Mouse (Mus musculus) forebrain, embryonic 13.5 days (tissue): ENCODE data around the gene Nfkbil1. TPM values are rescaled to one million over a fixed set of nuclear protein-coding genes. Genes with fewer than 3 reads are reported as not detected.

ENCODE experiments used
- ATAC-seq: fragments of 200-750 bp; cut with Nextera tagmentation; 2 replicates; pipeline ENCODE4 v1.8.0; 2017
- H3K27ac ChIP-seq: fragments of 300-500 bp; sonication (generic); 2 replicates; pipeline ENCODE4 v1.5.1; 2015; ENCODE audit warnings: inconsistent platforms, mild to moderate bottlenecking, moderate library complexity
- H3K27me3 ChIP-seq: fragments of 300-500 bp; sonication (generic); 2 replicates; pipeline ENCODE4 v1.6.1; 2015; ENCODE audit warnings: mild to moderate bottlenecking, inconsistent platforms
- H3K36me3 ChIP-seq: fragments of 300-500 bp; sonication (generic); 2 replicates; pipeline ENCODE4 v1.6.1; 2015; ENCODE audit warnings: mild to moderate bottlenecking, inconsistent platforms; ENCODE audit not compliant: poor library complexity, severe bottlenecking
- H3K4me1 ChIP-seq: fragments of 300-500 bp; sonication (generic); 2 replicates; pipeline ENCODE4 v1.6.1; 2015; ENCODE audit warnings: inconsistent platforms
- H3K4me2 ChIP-seq: fragments of 300-500 bp; sonication (generic); 2 replicates; pipeline ENCODE4 v1.6.1; 2015; ENCODE audit warnings: inconsistent platforms, mild to moderate bottlenecking, moderate library complexity
- H3K4me3 ChIP-seq: fragments of 300-500 bp; sonication (generic); 2 replicates; pipeline ENCODE4 v1.5.1; 2015; ENCODE audit warnings: mild to moderate bottlenecking, inconsistent platforms
- H3K9ac ChIP-seq: fragments of 300-500 bp; sonication (generic); 2 replicates; pipeline ENCODE4 v1.6.1; 2015; ENCODE audit warnings: mild to moderate bottlenecking, inconsistent platforms
- H3K9me3 ChIP-seq: fragments of 300-500 bp; sonication (generic); replicated peaks from 2 replicates; pipeline ENCODE4 v1.6.1; 2016; ENCODE audit warnings: inconsistent platforms
- WGBS: fragments of 180-500 bp; shearing (Covaris S2); methylation state at CpG from one replicate; pipeline ENCODE4 v1.1.7; 2015; 5-methylcytosine and 5-hydroxymethylcytosine counted together
- polyA plus RNA-seq: library from polyadenylated mRNA; unstranded; fragments of >200 nt; fragmentation: Nextera tagmentation; extraction: Ambion mirVana; gene quantifications from 2 replicates; pipeline ENCODE4 v1.2.1, GENCODE M21; 2015

The Nfkbil1 gene
- polyA plus RNA-seq, 1 experiment from 2014 or later: 11.2 TPM

DNA sequence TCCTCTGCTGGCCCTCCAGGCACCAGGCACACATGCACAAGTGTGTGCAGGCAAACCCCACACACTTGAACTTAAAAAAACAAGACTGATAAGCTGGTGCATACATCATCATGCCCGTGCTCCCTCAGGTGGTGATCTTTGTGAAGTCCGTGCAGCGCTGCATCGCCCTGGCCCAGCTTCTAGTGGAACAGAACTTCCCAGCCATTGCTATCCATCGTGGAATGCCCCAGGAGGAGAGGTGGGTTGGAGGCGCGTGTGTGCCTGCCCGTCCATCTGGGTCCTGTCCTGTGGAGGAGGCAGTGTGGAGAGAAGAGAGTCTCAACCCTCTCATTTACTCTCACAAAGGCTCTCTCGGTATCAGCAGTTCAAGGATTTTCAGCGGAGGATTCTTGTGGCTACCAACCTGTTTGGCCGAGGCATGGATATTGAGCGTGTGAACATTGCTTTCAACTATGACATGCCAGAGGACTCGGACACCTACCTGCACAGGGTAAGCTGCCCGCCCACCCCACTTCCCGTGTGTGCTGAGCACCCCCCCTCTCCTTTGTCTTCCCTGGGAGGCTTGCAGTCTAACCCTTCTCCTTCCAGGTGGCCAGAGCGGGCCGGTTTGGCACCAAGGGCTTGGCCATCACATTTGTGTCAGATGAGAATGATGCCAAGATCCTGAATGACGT is 17.2 kb upstream of the Nfkbil1 start:
- H3K9me3 ChIP-seq: no peaks in the 10 kb centered on the region
- no peak overlapping the region for H3K27ac ChIP-seq
- H3K27me3 ChIP-seq: no peaks in the 10 kb centered on the region
- H3K9ac ChIP-seq: no peak overlapping the region
- no peak for ATAC-seq
- peaks cover 3% of the 10 kb centered on the region; the same call in 1 of the 2 replicates for H3K4me1 ChIP-seq
- H3K4me3 ChIP-seq: no peak overlapping the region
- peaks cover 70% of the 10 kb centered on the region for H3K36me3 ChIP-seq
- no peak overlapping the region for H3K4me2 ChIP-seq
- 85% methylated on average over 18 of the region's 18 CpGs for WGBS

GRCm38 (mm10) chr17:35251981-35252380 is 16.4 kb upstream of the Nfkbil1 start:
- H3K4me1 ChIP-seq: peaks cover 10% of the 10 kb centered on the region; the same call in 1 of the 2 replicates
- H3K9ac ChIP-seq: no peak overlapping the region
- no peak overlapping the region for H3K4me2 ChIP-seq
- H3K36me3 ChIP-seq: peaks cover 77% of the 10 kb centered on the region
- 83% methylated on average over 5 of the region's 5 CpGs for WGBS
- no peak for ATAC-seq
- no peaks in the 10 kb centered on the region for H3K9me3 ChIP-seq
- H3K27ac ChIP-seq: no peak overlapping the region
- no peak overlapping the region for H3K4me3 ChIP-seq
- no peaks in the 10 kb centered on the region for H3K27me3 ChIP-seq

DNA sequence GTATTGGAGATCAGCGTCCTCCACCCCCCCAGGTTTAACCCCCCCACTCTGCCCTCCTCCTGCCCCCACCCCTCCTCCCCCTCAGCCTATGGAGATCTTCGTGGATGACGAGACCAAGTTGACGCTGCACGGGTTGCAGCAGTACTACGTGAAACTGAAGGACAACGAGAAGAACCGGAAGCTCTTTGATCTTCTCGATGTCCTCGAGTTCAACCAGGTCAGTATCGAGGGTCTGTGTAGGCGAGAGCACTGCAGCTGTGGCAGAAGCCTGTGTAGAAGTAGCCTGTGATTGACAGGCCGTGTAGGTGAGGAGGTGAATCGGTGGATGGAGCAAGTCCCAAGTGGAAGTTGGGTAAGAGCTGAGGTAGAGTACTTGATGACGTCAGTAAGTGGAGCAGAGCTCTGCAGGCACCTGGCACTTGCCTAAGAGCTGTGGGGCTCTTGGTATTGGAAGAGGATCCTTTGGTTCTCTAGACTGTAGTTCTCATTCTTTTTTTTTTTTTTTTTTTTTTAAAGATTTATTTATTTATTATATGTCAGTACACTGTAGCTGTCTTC is 15.6 kb upstream of the Nfkbil1 start:
- WGBS: 87% methylated on average over 15 of the region's 15 CpGs
- H3K4me2 ChIP-seq: no peak overlapping the region

GRCm38 (mm10) chr17:35250348-35251120 is 14.9 kb upstream of the Nfkbil1 start:
- no peaks in the 10 kb centered on the region for H3K27me3 ChIP-seq
- no peak overlapping the region for H3K4me3 ChIP-seq
- H3K9me3 ChIP-seq: no peaks in the 10 kb centered on the region
- 94% methylated on average over 3 of the region's 3 CpGs for WGBS
- no peak overlapping the region for H3K9ac ChIP-seq
- no peak overlapping the region for H3K4me2 ChIP-seq
- H3K27ac ChIP-seq: no peak overlapping the region
- no peak for ATAC-seq
- peaks cover 25% of the 10 kb centered on the region for H3K4me1 ChIP-seq
- peaks cover 92% of the 10 kb centered on the region for H3K36me3 ChIP-seq

More for the DNA sequence above, 15.6 kb upstream of the Nfkbil1 start:
- H3K36me3 ChIP-seq: peaks cover 85% of the 10 kb centered on the region
- peaks cover 18% of the 10 kb centered on the region for H3K4me1 ChIP-seq
- no peaks in the 10 kb centered on the region for H3K9me3 ChIP-seq
- H3K27ac ChIP-seq: no peak overlapping the region
- no peaks in the 10 kb centered on the region for H3K27me3 ChIP-seq
- H3K4me3 ChIP-seq: no peak overlapping the region
- H3K9ac ChIP-seq: no peak overlapping the region
- ATAC-seq: no peak

GRCm38 (mm10) chr17:35249451-35250197 is 14.0 kb upstream of the Nfkbil1 start:
- Histone ChIP-seq H3K27me3 (no peaks in the 10 kb centered on the region), H3K4me3 (no peak overlapping the region), H3K9me3 (no peaks in the 10 kb centered on the region), H3K27ac (no peak overlapping the region), H3K36me3 (peaks cover 99% of the 10 kb centered on the region), H3K9ac (no peak overlapping the region), H3K4me1 (peaks cover 34% of the 10 kb centered on the region), H3K4me2 (no peak overlapping the region)
- no peak for ATAC-seq
- 90% methylated on average over 19 of the region's 19 CpGs for WGBS

DNA sequence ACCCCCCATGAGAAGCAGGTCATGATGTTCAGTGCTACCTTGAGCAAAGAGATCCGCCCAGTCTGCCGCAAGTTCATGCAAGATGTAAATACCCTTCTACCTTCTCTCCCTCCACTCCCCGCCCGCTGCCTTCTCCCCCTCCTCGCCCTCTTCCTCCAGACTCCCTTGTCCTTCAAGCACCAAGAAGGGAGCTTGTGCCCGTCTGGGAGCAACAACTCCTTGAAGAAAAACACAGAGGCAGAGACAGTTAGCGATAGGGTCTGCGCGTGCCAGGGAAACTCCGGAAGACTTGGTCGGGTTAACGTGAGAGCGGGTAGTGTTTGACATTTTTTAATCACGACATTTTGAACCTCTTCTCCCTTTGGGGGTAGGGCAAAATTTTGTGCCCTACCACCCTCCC is 13.4 kb upstream of the Nfkbil1 start:
- no peaks in the 10 kb centered on the region for H3K9me3 ChIP-seq
- no peaks in the 10 kb centered on the region for H3K27me3 ChIP-seq
- H3K4me2 ChIP-seq: no peak overlapping the region
- no peak overlapping the region for H3K27ac ChIP-seq
- H3K9ac ChIP-seq: no peak overlapping the region
- H3K36me3 ChIP-seq: peaks cover 99% of the 10 kb centered on the region
- no peak for ATAC-seq
- H3K4me3 ChIP-seq: no peak overlapping the region
- WGBS: 86% methylated on average over 14 of the region's 14 CpGs
- peaks cover 40% of the 10 kb centered on the region for H3K4me1 ChIP-seq

DNA sequence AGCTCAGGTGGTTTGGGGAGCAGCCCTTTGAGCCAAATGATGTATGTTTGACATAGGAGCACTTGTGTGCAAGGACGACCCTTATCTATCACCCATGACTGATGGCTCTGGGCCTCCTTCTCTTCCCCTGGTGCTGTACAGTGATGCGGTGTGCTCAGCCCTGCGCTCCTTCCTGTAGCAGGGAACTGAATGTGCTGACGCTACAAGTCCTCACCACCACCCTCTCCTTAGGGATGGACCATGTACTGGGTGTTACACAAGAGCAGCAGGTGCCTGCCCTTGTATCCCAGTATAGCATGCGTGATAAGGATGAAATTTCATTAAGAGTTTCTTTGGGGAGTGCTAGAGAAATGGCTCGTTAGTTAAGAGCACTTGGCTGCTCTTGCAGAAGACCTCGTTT is 11.6 kb upstream of the Nfkbil1 start:
- Histone ChIP-seq H3K27ac (no peak overlapping the region), H3K4me3 (no peak overlapping the region), H3K9me3 (no peaks in the 10 kb centered on the region), H3K4me1 (peaks cover 48% of the 10 kb centered on the region), H3K36me3 (peaks cover 91% of the 10 kb centered on the region), H3K9ac (peak overlapping the region; percentile 1; the same call in 1 of the 2 replicates), H3K4me2 (no peak overlapping the region), H3K27me3 (no peaks in the 10 kb centered on the region)
- WGBS: 81% methylated on average over 7 of the region's 7 CpGs
- no peak for ATAC-seq

- Histone ChIP-seq H3K9ac (peak overlapping the region; percentile 100), H3K27ac (no peak overlapping the region; the same call in 1 of the 2 replicates), H3K9me3 (no peaks in the 10 kb centered on the region), H3K4me2 (peak overlapping the region; percentile 97), H3K4me1 (peaks cover 49% of the 10 kb centered on the region), H3K27me3 (no peaks in the 10 kb centered on the region), H3K36me3 (peaks cover 80% of the 10 kb centered on the region), H3K4me3 (peak overlapping the region; percentile 99)
- 82% methylated on average over 15 of the region's 15 CpGs for WGBS
- no peak for ATAC-seq
Measured at GRCm38 (mm10) chr17:35245731-35246623, 10.4 kb upstream of the Nfkbil1 start.

GRCm38 (mm10) chr17:35244999-35245398 is 9.4 kb upstream of the Nfkbil1 start:
- H3K27ac ChIP-seq: no peak overlapping the region
- WGBS: 77% methylated on average over 2 of the region's 2 CpGs
- H3K4me3 ChIP-seq: peak overlapping the region; percentile 99
- peak overlapping the region; percentile 97 for H3K4me2 ChIP-seq
- no peak for ATAC-seq
- peaks cover 71% of the 10 kb centered on the region for H3K36me3 ChIP-seq
- no peaks in the 10 kb centered on the region for H3K9me3 ChIP-seq
- peak overlapping the region; percentile 100 for H3K9ac ChIP-seq
- H3K4me1 ChIP-seq: peaks cover 58% of the 10 kb centered on the region
- H3K27me3 ChIP-seq: no peaks in the 10 kb centered on the region

- Histone ChIP-seq H3K4me1 (peaks cover 58% of the 10 kb centered on the region), H3K9me3 (no peaks in the 10 kb centered on the region), H3K27me3 (no peaks in the 10 kb centered on the region), H3K9ac (peak overlapping the region; percentile 100), H3K4me3 (peak overlapping the region; percentile 99), H3K27ac (peak overlapping the region; percentile 99), H3K4me2 (peak overlapping the region; percentile 97), H3K36me3 (peaks cover 51% of the 10 kb centered on the region)
- WGBS: 3% methylated on average over 16 of the region's 16 CpGs
- ATAC-seq: no peak
Measured at GRCm38 (mm10) chr17:35243086-35243485, 7.5 kb upstream of the Nfkbil1 start.
